Mouse (Mus musculus): ENCODE measurements around the gene Adamts12.

- TF ChIP-seq POLR2A (IDR thresholded peaks at IDR 0.05; ENCODE audit: borderline replicate concordance, insufficient read depth, low read length) (no peak), CTCF (IDR thresholded peaks at IDR 0.05; ENCODE audit: borderline replicate concordance, insufficient read depth, low read depth, low read length) (no peak)
Observed at GRCm38 (mm10) chr15:11098940-11099339, 34.4 kb downstream of the Adamts12 start.

All from cerebellum, adult 2 months (tissue).